Mouse (Mus musculus): Measurements from ENCODE around the gene Pdgfd. TPM values are rescaled to one million over a fixed set of nuclear protein-coding genes. Genes with fewer than 3 reads are reported as not detected.

Gene Pdgfd
- total RNA-seq, 1 experiment from 2014 or later, result 28.6 TPM

- no peak for DNase-seq
Measured at GRCm38 (mm10) chr9:6305847-6306246, 137.5 kb downstream of the Pdgfd start.

GRCm38 (mm10) chr9:6317114-6317513 is 148.7 kb downstream of the Pdgfd start:
- DNase-seq, result no peak

- no peak for DNase-seq
Measured at GRCm38 (mm10) chr9:6325408-6325807, 157.0 kb downstream of the Pdgfd start.

- DNase-seq, result no peak
Measured at GRCm38 (mm10) chr9:6333499-6333898, 165.1 kb downstream of the Pdgfd start.

- DNase-seq, result no peak
Measured at GRCm38 (mm10) chr9:6336236-6336635, 167.9 kb downstream of the Pdgfd start.

GRCm38 (mm10) chr9:6337891-6338290 is 169.5 kb downstream of the Pdgfd start:
- DNase-seq, result no peak

- DNase-seq, result no peak
Measured at GRCm38 (mm10) chr9:6338344-6338743, 170.0 kb downstream of the Pdgfd start.

- DNase-seq, result peak; percentile 17
Measured at GRCm38 (mm10) chr9:6339394-6339793, 171.0 kb downstream of the Pdgfd start.

- DNase-seq, result no peak
Measured at GRCm38 (mm10) chr9:6340750-6341149, 172.4 kb downstream of the Pdgfd start.

GRCm38 (mm10) chr9:6342854-6343253 is 174.5 kb downstream of the Pdgfd start:
- no peak for DNase-seq

- no peak for DNase-seq
Measured at GRCm38 (mm10) chr9:6344514-6344913, 176.1 kb downstream of the Pdgfd start.

GRCm38 (mm10) chr9:6344924-6345323 is 176.5 kb downstream of the Pdgfd start:
- no peak for DNase-seq

GRCm38 (mm10) chr9:6345366-6345765 is 177.0 kb downstream of the Pdgfd start:
- DNase-seq, result no peak

GRCm38 (mm10) chr9:6353257-6353960 is 185.0 kb downstream of the Pdgfd start:
- DNase-seq, result no peak

- DNase-seq, result no peak
Measured at GRCm38 (mm10) chr9:6360795-6361194, 192.4 kb downstream of the Pdgfd start.

- DNase-seq, result no peak
Measured at GRCm38 (mm10) chr9:6366550-6366949, 198.2 kb downstream of the Pdgfd start.

- DNase-seq, result no peak
Measured at GRCm38 (mm10) chr9:6401764-6402163, 233.4 kb downstream of the Pdgfd start.

GRCm38 (mm10) chr9:6406535-6406934 is 238.2 kb downstream of the Pdgfd start:
- DNase-seq, result no peak

GRCm38 (mm10) chr9:6407972-6408371 is 239.6 kb downstream of the Pdgfd start:
- DNase-seq, result no peak

GRCm38 (mm10) chr9:6424606-6425005 is 256.2 kb downstream of the Pdgfd start:
- DNase-seq, result no peak

All from adrenal gland, postnatal 14 days (tissue).